Mouse (Mus musculus) 416B (cell line): ENCODE measurements around the gene C5ar2.
A peak's percentile ranks its signal among the peaks of the same experiment; 100 is the strongest.
"Not testable (repeated sequence)": the region's sequence is repeated elsewhere in the genome, so short reads cannot be mapped to it uniquely, and the experiment has no call there.

ENCODE experiments used
- DNase-seq: peaks from one replicate; pipeline ENCODE4 v3.0.0; 2011; ENCODE audit warnings: low read depth

Gene C5ar2

DNA sequence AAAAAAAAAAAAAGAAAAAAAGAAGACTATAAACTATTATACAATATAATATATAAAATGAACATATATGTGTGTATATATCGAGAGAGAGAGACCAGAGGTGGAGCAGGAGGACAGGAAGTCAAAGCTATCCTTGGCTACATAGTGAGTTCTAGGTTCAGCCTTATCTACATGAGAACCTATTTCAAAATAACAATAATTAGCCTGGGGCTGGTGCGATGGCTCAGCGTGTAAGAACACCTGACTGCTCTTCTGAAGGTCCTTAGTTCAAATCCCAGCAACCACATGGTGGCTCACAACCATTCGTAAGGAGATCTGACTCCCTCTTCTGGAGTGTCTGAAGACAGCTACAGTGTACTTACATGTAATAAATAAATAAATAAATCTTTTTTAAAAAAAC, 12.0 kb upstream of the C5ar2 start:
- DNase-seq: not testable (repeated sequence)

DNA sequence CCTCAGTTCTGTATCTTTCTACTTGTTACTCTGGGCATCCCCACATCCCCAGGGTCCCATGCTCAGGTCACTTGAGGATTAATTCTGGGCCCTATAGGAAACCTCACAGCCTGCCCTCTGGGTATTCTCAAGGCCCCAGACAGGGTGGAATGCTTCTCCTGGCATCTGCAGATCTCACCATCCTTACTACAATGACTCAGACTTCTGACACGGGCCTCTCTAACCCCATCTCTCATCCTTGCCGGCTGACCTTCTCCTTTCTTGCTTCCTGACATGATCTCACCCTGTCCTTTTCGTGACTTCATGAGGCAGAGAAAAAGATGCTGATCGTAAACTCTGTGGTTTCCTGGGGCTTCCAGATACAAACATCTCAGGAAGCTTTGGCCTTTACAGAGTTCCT, 10.2 kb upstream of the C5ar2 start:
- peak; percentile 96 for DNase-seq

DNA sequence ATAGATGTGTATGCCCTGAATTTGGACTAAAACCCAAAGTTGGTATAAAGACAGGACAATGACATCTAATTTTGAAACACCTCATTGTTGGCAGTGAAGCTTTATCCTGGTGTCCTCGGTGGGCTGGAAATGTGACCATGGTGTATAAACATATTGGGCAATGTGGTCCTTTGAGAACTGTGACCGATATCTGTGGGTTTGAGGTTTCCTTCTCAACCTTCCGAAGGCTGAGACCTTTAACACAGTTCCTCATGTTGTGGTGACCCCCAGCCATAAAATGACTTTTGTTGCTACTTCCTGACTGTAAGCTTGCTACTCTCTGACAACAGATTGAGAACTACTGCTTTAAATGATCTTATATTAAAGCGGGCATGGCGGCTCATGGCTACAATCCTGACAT, 6.7 kb upstream of the C5ar2 start:
- DNase-seq: peak; percentile 93

DNA sequence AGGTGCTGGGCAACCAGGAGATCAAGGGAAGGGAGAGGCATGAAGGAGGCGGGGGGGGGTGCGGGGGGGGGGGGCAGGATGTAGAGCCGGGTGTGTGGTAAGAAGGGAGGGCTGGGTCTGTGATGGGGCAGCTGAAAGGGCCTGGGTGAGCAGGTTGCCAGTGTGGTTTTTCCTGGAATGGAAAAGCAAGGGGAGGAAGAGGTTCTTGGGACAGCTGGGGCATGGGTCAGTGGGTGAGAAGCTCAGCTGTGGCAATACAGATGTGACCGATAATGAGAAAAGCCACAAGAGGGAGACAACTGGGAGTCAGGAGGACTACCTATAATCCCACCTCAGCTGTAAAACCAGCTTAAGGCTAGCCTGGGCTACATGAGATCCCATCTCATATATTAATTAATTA, 2.0 kb upstream of the C5ar2 start:
- peak; percentile 42 for DNase-seq

DNA sequence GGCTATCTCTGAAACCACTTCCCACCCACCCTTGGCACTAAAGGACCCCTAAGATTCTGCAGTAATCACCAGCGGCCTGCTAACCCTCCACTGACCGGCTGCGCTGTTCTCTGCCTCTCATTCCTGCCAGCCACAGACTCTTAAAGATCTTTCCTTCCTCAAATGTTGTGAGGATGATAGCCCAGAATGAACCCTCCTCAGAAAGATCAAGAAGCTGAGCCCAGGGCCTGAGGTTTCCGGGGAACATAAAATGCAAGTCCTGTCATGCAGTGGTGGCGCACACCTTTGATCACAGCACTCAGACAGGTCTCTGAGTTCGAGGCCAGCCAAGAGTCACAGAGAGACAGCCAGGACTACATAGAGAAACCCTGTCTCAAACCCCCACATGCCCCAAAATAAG, 1.8 kb downstream of the C5ar2 start:
- no peak for DNase-seq

DNA sequence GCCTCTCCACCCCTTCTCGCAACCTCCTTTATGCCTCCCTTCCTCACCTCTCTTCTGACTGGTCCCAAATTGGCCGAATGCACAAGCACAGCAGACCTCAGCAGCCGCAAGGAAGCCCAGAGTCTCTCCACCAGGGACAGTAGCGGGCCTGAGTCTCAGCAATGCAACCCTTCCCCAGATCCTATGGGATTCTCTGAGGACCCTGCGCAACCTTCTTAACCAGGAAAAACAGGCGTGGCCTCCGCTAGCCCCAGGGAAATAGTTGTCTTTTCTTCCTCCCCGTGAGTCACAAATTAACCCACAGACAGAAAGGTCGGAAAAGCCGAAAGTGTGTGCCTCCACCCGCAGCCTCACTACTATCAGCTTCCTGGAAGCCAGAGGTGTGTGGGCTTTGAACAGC, 2.2 kb downstream of the C5ar2 start:
- DNase-seq: no peak

DNA sequence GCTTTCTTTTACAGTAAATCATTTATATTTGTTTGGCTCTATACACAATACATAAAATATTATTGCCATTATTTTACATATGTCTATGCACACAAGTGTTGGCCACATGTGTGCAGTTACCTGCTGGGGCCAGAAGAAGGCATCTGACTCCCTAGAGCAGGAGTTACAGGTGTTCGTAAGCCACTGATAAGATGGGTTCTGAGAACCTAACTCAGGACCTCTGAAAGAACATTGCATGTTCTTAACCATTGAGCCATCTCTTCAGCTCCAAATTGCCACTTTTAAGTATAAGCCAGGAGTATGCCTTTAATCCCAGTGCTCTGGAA, 3.0 kb downstream of the C5ar2 start:
- no peak for DNase-seq

DNA sequence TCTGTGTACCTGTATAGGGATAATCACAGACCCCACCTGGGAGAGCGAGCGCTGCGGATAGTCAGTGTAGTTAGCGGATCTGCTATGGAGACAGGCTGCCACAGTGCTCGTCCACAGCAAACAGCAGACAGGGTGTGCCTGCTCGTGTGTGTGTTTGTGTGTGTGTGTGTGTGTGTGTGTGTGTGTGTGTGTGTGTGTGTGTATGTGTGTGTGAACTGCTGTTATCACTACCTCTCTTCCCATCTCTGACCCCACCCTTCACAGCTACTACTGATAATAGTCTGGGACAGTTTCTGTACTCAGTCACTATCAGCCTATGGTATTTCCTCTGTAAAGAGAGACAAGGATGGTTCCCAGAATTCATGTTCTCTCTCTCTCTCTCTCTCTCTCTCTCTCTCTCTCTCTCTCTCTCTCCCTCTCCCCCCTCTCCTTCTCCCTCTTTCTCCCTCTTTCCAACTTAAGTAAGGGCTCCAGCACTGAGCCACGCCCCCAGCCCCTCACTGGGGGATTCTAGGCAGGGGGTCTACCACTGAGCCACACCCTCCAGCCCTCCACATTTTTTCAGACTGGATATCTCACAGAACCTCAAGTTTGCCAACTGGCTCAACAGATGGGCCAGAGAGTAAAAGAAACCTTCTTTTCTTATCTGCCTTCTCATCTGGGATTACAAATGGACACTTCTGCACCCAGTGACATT, 3.5 kb downstream of the C5ar2 start:
- no peak for DNase-seq

DNA sequence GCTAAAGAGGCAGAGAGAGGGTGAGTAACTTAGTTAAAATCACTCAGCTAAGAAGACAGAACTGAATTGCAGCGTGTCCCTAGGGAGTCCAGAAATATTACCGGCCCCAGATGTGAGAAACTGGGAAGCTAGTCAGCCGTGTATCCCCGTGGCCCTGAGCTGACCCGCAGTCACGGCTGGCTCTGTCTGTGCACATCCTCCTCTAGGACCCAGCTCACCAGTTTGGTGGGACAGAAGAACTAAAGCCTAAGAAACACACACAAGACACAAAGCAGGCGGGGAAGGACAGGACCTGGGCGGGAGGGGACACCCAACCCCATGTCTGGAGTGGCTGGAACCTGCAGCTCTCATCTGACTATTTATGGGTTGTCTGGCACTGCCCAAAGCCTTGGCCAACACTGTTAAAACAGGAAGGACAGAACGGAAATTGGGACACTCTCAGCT, 4.4 kb downstream of the C5ar2 start:
- DNase-seq: peak; percentile 50

DNA sequence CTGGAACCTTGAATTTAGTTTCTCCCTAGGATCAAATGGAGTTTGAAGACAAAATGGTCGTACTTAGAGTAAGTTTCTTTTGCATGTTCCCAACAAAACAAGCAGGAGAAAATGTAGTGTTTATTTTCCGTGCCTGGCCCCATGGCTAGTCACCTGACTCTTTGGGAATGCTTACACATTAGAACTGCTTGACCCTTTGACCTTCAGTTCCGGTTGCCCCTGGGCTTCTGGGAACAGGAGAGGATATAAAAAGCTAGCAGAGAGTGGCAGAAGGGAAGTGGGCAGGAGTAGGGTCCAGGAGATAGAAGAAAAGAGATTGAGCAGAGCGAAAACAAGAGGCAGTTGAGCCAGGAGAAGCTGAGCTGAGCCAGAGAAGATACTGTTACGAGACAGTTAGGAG, 14.1 kb downstream of the C5ar2 start:
- no peak for DNase-seq

DNA sequence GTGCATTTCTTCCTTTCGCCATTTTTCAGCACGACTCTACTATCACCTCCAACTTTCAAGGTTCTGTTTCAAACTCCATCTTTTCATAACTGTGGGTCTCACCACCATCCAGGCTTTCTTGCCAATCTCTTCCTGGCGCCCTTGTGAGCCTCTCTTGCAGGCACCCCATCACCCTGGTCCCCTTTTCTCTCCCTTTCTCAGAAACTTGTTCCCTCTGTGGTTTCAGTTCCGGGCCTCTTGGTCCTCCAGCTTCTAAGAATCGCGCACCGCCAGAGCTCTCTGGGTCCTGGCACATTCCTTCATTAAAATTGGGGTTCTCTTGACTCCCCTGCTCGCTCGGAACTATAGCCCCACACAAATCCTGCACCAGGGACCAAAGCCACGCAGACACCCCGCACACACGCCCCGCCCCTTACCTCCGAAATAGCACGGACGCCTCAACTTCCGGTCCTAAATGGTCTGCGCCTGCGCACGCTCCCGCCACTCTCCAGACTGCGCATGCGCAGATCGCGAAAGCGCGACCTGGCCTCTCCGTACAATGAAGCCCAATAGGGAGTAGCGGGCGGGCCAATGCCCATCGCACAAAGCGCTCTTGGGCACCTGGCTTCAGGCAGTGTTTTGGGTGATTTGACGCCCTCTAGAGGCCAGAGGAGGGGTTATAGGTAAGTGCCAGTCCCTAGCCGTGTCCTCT, 22.2 kb downstream of the C5ar2 start, which contains the start of gene Dhx34:
Gene Dhx34 (minus strand): TSS at position 456 of the 691 bp plus-strand sequence.
- DNase-seq: peak; percentile 98

DNA sequence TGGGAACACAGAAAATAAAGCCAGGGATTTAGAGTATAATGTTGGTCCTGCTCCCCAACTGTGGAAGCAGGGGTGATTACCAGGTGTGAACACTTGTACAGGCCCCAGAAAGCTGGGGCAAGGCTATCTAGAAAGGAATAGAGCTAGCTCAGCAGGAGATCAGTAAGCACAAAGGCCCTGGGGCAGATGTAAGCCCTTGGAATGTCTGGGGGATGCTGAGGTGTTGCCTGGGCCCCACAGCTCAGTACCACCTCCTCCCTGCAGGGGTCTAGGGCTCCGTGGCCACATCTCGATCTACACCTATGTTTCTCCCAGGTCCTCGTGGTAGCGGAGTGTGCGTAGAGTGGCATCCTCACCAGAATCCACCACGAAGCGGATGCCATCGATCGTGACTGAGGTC, 30.0 kb downstream of the C5ar2 start:
- no peak for DNase-seq

DNA sequence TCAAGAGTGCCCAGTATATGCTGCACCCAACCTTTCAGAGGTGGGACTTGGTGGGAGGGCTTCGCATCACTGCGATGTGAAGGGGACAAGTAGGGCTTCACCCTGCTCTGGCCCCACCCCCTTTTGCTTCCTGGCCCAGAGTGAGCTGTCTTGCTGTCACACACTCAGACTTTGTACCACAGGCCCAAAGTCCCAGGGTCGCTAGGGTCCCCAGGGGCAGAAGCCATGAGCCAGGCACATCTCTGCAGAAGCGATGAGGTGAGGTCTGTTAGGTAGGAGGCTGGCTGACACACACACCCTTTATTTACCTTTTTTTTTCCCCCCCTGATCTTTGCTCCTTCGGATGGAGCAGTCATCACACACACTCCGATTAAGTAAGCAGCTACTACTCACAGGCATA, 30.8 kb downstream of the C5ar2 start:
- DNase-seq: no peak

DNA sequence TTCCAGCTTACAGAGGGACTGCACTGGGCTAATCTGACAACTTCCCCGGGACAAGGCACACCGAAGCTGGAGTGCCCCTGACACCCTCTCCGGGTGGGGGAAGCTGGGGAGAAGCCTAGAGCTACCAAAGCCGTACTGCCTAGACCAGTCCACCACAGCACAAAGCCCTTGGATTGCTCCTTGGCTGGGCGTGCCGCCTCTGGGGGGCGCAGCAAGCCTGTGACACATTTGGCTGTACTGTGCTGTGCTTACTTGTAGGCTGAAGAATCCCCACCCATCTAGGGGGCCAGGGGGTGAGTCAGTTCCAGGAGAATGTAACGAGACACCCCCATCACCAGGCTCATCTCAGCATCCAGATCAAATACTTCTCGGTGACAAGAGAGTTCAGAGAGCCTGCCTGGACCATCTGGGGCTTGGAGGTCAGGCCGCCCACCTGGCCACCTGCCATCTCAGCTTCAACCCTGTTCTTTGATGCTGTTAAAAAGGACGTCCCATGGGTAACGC, 33.0 kb downstream of the C5ar2 start:
- peak; percentile 42 for DNase-seq

DNA sequence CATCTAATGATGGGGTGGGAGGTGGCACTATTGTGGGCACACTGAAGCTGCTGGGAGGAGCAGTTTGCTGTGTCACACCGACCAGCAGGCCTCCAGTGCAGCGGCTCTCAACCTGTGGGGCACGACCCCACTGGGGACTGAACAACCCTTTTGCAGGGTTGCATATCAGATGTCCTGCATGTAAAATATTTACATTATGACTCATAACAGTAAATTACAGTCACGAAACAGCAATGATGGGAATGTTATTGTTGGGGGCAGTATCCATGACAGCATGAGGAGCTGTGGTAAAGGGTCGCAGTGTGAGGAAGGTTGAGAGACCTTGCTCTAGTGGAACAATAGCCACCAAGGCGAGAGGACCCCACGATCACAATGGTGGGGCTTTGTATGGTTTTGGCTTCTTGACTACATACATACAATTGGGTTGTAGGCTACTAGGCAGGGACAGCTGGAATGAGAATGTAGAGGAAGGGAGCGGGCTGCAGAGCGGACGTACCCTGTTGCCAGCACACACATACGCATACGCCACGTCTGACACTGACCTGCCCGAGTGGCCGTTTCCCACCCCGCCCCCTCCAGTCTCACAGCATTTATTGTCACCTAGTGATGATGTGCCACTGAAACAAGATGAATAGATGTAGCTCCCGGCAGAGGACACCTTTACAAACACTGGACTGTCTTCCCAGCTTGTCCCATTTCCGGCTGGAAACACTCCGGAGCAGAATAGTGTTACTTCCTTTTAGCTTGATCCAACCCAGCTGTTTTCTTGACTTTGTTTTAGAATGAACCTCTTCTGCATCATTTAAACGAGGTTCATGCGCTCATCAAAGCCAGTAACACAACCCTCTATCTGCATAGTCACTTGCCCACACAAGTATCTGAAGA, 34.9 kb downstream of the C5ar2 start:
- peak; percentile 27 for DNase-seq

DNA sequence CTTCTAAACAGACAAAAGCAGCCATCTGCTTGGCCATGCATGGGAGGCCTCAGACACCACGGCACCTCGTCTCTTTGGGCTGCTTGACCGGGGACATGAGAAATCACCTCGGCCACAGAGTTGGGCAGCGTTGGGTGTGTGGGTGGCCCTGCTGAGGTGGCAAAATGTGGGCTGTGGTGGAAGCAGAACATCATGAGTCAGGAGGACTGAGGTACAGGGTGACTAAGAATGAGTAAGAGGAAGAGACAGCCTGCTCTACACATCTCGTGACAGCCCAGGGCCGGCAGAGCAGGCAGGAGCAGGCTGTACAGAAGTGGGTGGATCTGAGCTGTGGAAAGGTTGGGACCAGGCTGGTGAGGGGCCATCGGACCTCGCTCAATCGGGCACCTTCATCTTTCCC, 36.5 kb downstream of the C5ar2 start:
- DNase-seq: peak; percentile 95

DNA sequence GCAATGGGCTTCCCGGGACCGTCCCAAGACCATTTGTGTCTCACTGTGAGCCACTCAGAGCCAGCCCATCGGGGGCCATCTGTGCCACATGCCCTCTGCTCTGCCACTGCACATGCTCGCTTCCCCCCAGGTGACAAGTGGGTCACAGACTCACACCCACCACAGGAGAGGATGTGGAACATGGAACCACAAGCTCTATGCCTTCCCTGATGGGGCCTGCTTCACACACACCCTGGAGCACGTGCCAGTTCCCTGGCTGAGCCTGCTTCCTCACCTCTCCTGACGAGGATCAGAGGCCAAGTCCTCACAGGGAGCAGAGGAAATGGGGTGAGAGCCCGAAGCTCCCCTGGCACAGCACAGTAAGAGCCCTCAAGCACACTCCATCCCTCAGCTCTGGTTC, 36.9 kb downstream of the C5ar2 start:
- no peak for DNase-seq

DNA sequence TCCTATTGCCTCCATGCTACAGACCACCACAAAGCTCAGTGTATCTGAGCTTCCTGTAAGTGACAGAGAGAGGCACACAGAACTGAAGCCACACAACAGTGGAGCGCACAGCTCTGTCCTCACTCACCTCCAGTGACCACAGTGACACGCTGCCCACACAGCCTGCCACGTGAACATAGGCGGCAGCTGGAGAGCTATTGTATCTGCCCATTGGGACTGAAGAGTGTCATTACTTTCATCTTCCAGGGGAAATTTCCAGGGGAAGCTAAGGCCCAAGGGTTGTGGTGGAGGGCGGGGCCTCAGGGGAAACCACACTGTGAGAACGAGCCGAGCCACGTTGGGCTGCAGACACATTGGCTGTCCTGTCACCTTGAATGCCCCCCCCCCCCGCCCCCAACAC, 39.2 kb downstream of the C5ar2 start:
- DNase-seq: peak; percentile 62

DNA sequence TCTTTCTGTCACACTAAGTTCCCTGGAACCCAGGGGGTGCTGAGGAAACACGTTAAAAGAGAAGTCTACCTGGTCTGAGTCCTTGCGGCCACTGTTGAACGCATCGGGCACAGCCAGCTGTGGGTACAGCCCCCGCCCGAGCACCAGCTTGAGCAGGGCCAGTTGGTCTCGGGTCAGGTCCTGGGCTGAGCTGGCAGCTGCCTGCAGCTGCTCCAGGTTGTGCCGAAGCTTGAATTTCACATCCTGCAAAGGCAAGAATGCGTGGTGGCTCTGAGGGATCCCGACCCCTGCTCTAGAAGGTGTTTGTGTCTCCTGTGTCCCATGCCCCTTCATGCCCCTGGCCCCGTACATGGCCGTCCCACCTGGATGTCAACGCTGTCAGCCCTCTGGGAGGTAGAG, 40.5 kb downstream of the C5ar2 start:
- DNase-seq: no peak

DNA sequence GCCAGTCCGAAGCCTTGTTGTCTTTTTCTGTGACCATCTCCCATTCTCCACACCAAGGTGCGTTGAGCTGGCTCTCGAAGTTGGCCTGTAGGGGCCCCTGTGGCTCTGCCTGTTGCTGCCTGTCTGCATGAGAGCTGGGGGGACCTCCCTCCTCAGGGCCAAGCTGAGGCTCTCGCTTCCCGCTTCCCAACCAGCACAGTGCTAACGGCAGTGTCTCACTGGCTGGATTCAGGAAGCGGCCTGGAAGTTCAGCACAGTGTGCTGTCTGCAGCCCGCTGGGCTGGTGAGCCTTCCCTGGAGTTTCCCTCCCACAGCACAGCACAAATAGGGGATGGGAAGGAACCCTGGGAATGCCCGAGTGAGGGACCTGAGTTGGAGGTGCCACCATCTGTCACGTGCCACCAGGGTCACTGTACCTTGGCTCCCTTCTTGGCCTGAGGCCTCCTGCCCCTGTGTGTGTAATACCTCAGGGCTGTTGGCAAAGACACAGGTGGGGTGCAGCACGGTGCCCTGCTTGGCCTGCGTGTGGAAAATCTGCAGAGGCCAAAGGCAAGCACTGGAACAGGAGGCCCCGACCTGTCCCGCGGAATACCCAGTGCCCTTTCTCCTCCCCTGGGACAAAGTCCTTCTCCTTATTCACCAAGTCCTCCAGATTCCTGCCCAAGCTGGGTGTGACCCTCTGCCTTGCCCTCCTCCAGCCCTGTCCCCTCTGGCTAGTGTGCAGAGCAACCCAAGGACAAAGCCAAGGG, 41.0 kb downstream of the C5ar2 start:
- no peak for DNase-seq

DNA sequence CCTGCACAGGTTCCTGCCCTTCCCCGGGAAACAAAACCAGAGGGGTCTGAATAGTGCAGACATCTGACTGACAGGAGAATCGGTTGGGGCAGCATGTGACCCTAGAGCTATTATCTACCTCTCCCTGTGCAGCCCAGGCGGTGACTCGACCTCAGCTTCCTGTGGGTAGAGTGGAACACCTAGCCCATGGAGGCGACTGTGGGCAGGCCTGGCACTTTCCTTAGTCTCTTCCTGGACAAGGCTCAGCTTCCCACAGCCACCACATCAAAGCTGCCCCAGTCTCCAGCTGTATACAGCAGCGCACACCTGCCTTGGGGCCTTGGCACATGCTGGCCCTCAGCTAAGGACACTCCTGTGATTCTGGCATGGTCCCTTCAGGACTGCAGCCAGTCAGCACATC, 42.8 kb downstream of the C5ar2 start:
- DNase-seq: peak; percentile 76

DNA sequence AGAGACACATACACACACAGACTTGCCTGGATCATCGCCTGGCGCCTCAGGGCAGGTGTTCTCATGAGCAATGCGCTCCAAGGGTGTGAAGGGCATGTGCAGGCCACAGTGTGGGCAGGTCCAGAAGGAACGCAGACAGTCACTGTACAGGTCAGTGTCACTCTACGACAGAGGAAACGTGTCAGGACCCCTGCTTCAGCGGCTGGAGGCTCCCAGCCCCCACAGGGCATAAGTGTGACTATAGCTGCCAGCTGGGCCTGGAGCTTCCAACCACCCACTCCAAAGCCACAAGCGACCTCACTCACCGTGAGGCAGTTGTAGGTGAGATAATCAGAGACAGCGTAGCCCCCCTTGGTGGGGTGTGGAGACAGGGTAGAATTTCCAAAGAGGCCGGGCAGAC, 45.4 kb downstream of the C5ar2 start:
- DNase-seq: no peak
